Mouse (Mus musculus) heart, postnatal 10 days (tissue): ENCODE results near the gene Pon3. TPM values are rescaled to one million over a fixed set of nuclear protein-coding genes. Genes with fewer than 3 reads are reported as not detected.

Source experiments
- DNase-seq, 2 experiments: peaks; one replicate each; pipeline ENCODE4 v3.0.0; 2021
- intact Hi-C: fragments of 180-260 bp; cut with DNase I; formaldehyde crosslinking; loops from one replicate; pipeline ENCODE4 v1.15.1; 2025
- total RNA-seq, 2 experiments: library from RNA; stranded (reverse); gene quantifications; 2 replicates each; pipeline ENCODE4 v1.2.3; 2021

Gene Pon3
- total RNA-seq, 2 experiments from 2014 or later, result 26.1 to 28.3 TPM

DNA sequence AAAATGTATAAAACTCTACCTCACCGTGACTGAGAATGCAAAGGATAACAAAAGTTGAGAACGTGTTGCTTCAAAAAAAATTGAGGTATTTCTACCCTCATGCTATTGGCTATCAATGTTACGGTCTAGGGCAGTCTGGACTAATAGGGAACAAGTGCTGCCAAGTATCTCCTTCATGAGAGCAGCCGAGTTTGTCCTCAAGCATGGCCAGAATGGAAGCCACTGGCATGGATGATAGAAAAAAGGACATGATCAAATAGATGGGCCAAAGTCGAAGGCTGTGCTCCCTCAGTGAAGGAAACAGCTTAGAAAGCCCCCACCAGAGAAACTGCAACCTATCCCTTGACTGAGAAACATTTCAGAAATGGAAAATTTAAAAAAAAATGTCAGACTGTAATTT lies 68.0 kb downstream of the Pon3 start:
- intact Hi-C loops, result no loop called here

DNA sequence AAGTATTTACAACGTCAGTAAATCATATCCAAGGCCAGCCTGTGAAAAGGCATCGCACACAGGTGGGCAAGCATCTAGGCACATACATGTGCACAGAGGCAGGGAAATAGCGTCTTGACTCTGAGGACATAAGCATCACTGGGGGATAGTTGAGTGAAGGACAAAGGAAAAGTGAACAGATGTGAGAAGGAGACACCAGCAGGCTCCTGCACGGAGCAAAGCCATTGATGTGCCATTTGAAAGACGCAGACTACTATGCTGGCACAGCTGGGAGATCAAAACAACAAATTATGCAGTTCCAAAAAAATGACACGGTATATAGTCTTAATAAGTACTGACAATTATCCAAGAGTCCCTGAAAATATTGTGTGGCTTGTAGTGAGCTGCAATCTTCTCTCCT lies 68.5 kb downstream of the Pon3 start:
- intact Hi-C loops, result no loop called here
- no peak for DNase-seq

More for the DNA sequence above, 68.0 kb downstream of the Pon3 start:
- DNase-seq, result no peak

DNA sequence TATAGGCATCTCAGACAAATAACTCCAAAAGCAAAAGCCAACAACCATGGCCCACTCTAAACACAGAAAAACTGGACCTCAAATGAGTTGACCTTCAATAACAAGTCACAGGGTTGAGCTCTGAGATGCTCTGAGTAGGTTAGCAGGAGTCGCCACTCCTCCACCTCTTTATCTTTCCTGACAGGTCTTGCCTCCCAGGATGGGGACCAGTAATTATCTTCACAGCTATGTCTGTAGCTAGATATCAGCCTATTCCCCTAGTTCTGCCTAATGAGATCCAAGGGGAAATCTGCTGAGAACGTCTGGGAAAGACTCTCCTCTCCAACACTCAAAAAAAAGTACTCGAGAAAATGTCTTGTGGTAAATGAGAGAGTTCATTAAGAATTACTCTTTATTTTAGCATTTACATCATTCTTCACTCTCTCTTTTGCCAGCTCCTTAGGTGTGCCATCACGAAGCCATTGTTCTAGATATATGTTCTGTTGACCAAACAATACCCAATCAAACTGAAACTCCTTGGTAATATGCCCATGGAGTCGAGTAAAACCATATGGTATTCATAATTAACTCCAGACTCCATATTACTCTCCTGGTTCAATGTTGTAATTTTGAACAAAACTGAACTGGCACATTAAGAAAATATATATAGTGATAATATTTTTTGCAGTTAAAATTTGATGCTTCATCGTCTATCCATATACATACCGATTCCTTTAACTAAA lies 69.7 kb downstream of the Pon3 start:
- DNase-seq, result no peak
- intact Hi-C loops, result no loop called here

DNA sequence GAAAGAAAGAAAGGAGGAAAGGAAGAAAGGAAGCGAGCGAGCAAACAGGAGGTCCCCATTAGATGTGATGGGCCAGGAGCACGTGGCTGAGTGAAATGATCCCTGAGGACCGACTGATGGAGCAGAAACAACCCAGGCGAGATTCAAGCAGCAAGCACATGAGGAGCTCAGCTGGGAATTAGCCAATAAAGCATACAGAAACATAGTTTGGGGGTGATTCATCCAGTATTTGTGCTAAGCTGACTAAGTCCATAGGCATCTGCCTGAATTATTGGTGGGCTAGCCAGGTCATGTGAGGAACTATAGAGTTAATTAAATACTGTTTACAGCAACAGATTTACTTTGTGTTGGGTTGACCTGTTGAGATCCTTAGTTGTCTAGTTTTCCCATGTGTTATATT lies 75.4 kb downstream of the Pon3 start:
- intact Hi-C loops, result no loop called here
- DNase-seq, result no peak

DNA sequence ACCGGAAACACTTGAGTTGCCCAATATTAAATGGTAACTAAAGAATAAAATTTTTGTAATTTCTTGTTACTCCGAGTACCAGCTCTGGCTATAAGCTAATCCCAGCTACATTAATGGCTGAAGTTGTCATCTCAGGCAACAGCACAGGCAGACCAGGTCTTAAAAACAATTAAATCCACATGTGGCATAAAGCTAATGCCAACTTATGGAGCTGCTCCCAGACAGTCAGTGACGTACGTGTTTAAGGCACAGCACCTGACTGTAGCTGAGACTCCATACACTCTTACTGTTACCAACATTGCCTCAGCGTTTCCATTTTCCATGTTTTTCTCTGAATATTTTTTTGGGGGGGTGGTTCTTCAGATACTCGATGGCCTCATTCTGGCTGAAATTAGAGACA lies 76.9 kb downstream of the Pon3 start:
- intact Hi-C loops, result no loop called here
- no peak for DNase-seq

DNA sequence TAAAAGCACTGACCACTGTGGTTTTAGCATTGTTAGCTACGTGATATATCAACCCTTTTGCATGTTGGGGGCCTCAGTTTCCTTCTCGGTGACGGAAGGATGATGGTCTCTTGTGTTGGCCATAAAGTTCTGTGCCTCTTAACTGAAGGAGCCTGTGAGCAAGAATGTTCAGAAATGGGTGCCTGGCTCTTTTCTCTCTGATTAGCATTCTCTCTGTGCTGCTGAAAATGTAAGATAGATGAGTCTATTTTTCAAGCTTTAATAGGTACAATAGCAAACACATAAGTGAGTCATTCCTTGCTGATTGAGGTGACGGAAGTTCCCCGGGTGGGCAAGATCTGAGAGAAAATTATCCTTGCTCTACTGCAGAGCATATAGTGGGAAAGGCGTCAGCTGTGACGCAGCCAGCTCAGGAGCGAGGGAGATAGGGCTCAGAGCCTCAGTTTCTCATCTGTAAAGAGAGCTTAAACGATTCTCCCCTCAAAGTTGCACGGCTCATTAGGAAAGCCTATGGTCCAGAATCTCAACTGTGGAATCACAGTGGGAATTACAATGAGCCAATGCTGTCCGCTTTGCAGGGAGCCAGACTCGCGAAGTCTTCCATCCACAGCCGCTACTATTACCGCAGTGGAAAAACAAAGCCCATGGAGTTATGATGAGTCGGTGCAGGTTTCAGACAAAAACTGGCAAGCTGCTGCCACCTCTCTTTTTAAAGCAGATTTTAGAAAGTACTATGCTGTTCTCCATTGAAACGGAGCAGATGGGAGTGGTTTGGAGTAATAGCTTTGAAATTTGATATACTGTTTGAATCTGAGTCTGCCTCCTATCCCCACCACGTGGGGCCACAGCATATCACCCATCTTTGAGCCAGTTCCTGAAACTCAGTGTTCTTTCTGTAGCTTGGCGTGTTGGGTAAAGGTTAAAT lies 77.9 kb downstream of the Pon3 start:
- intact Hi-C loops, result no loop called here

DNA sequence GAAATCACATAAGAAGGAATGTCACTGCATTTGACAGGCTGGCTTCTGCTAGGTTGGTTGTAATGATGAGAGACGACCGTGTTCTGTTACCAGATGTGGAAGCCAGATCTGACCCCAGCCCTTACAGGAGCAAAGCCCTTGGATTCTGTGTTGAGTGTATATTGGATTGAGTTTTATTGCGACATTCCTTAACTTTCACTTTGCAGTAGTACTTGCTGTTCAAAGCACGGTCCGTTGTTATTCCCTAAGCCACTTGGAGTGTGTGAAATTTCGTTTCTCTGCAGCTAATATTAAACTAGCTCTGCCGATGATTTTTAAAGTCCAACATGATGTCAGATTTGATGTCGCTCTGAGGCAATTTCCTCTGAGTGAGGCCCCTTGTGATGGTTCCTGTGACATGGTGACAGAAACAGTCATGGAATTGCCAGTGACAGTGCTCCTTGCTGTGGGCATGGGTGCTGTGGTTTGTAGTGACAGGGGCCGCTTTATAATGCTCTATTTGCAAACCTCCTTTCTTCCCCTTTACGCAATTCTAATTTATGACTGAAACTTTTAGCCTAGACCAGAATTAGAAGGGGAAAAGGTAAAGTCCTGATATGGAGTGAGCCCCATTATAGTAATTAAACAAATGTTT lies 81.8 kb downstream of the Pon3 start:
- intact Hi-C loops, result no loop called here
- DNase-seq, result no peak

More for the DNA sequence above, 77.9 kb downstream of the Pon3 start:
- no peak for DNase-seq

DNA sequence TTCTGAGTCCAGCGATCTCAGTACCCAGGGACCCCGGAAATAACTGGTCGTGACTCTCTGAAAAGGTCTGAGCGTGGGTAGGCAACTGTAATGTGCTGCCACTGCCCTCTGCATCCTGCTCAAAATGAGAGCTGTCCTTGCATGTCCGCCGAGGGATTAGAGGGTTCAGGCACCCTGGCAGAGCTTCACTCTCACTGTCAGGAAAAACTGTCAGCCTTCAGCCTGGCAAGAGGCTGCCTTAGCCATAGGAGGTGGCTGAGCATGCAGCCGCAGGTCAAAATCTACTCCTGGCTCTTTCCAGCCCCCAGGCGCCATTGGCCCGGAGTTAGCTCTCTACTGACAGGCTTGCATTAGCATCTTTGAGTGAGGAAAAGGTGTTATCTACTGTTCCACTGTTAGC lies 83.5 kb downstream of the Pon3 start:
- intact Hi-C loops, result no loop called here
- DNase-seq, result no peak

DNA sequence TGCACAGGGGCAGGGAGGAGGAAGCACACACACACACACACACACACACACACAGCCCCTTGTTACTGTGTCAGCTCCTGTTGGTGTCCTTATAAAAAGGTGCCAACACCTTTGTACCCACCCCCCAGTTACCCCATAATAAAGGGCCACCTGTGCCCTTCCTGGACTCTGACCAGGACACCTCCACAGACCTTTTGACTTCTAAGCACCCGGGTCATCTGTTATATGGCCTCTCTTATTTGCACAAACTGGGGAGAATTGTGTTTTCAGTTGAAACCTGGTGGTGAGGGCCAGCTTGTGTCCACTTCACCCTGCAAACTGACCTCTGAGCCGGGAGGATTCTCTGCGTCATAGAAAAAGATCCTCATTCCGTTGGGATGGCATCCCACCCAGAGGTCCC lies 84.7 kb downstream of the Pon3 start:
- intact Hi-C loops, result no loop called here
- DNase-seq, result no peak

Other genes with a start within 250 kb of the Pon3 start
- gene Pon1, start 62.3 kb downstream of the Pon3 start, total RNA-seq, result under 1 TPM in 1 of 2 experiments, not detected in 1; 0.32 TPM
- gene Pon2, start 42.2 kb upstream of the Pon3 start, total RNA-seq, result 10 to 100 TPM; 26.7 to 27.3 TPM
- gene Asb4, start 127.1 kb upstream of the Pon3 start, total RNA-seq, result 10 to 100 TPM in 1 of 2 experiments, 1 to 10 TPM in 1; 6.5 to 11.9 TPM
- 100 to 1,000 TPM; 886 to 965 TPM for gene Pdk4, start 240.0 kb upstream of the Pon3 start, total RNA-seq